Mouse (Mus musculus) heart, postnatal 0 days (tissue): Measurements from ENCODE around the gene Defb19. TPM values are rescaled to one million over a fixed set of nuclear protein-coding genes. Genes with fewer than 3 reads are reported as not detected.

Source experiments
- ATAC-seq: fragments of 200-750 bp; cut with Nextera tagmentation; 2 replicates; pipeline ENCODE4 v1.8.0; 2017; ENCODE audit warnings: low read depth, moderate number of reproducible peaks, moderate library complexity; ENCODE audit not compliant: insufficient read depth
- DNase-seq: peaks from one replicate; pipeline ENCODE4 v3.0.0-alpha.2; 2016; ENCODE audit warnings: low spot score
- H3K27ac ChIP-seq: fragments of 300-500 bp; sonication (generic); 2 replicates; pipeline ENCODE4 v1.5.1; 2014; ENCODE audit warnings: low read depth, mild to moderate bottlenecking
- H3K27me3 ChIP-seq: fragments of 300-500 bp; sonication (generic); 2 replicates; pipeline ENCODE4 v1.6.1; 2014; ENCODE audit warnings: low read length, mixed read lengths; ENCODE audit not compliant: control insufficient read depth, insufficient read depth
- H3K36me3 ChIP-seq: fragments of 300-500 bp; sonication (generic); replicated peaks from 2 replicates; pipeline ENCODE4 v1.6.1; 2014; ENCODE audit warnings: low read length, mixed read lengths; ENCODE audit not compliant: control insufficient read depth, insufficient read depth
- H3K4me1 ChIP-seq: fragments of 300-500 bp; sonication (generic); 2 replicates; pipeline ENCODE4 v1.6.1; 2014; ENCODE audit warnings: antibody characterized with exemption; ENCODE audit not compliant: control insufficient read depth, insufficient read depth
- H3K4me2 ChIP-seq: fragments of 300-500 bp; sonication (generic); 2 replicates; pipeline ENCODE4 v1.6.1; 2014; ENCODE audit warnings: low read depth, mild to moderate bottlenecking, low read length, moderate library complexity
- H3K4me3 ChIP-seq: fragments of 300-500 bp; sonication (generic); 2 replicates; pipeline ENCODE4 v1.5.1; 2014; ENCODE audit warnings: low read depth, low read length
- H3K9ac ChIP-seq: fragments of 300-500 bp; sonication (generic); replicated peaks from 2 replicates; pipeline ENCODE4 v1.6.1; 2014; ENCODE audit warnings: low read depth, low read length, mixed read lengths
- H3K9me3 ChIP-seq: fragments of 300-500 bp; sonication (generic); replicated peaks from 2 replicates; pipeline ENCODE4 v1.6.1; 2016; ENCODE audit warnings: low read length; ENCODE audit not compliant: control insufficient read depth
- CTCF ChIP-seq: IDR thresholded peaks from 2 replicates; pipeline ENCODE4 v1.5.1; 2016; ENCODE audit warnings: antibody characterized with exemption, control low read depth, low read depth
- EP300 ChIP-seq: IDR thresholded peaks from 2 replicates; pipeline ENCODE4 v1.6.1; 2016; ENCODE audit warnings: antibody characterized with exemption, low read depth
- WGBS: fragments of 180-500 bp; shearing (Covaris S2); extraction: QIAGEN DNeasy Blood & Tissue Kit; methylation state at CpG from one replicate; pipeline ENCODE4 v1.1.7; 2014; 5-methylcytosine and 5-hydroxymethylcytosine counted together
- polyA plus RNA-seq: library from polyadenylated mRNA; unstranded; fragments of >200 nt; fragmentation: Nextera tagmentation; extraction: Ambion mirVana; gene quantifications from 2 replicates; pipeline ENCODE4 v1.2.1, GENCODE M21; 2015
- total RNA-seq: library from RNA; depleted of rRNA; stranded (reverse); fragments of >200 nt; gene quantifications from 2 replicates; pipeline ENCODE4 v1.2.3, GENCODE M21; 2014; ENCODE audit warnings: low replicate concordance

Gene Defb19
- total and polyA plus RNA-seq, 2 experiments from 2014 or later, result 2.2 TPM; not detected in 1

- ATAC-seq (no peak), DNase-seq (no peak)
- Histone ChIP-seq H3K4me3 (no peak overlapping the region), H3K27ac (no peak overlapping the region), H3K36me3 (no peaks in the 10 kb centered on the region), H3K4me1 (no peaks in the 10 kb centered on the region), H3K9me3 (no peaks in the 10 kb centered on the region), H3K9ac (no peak overlapping the region), H3K4me2 (no peak overlapping the region), H3K27me3 (0 out of 2 replicates have a peak, but pooled peaks cover 2% of the 10 kb centered on the region)
- TF ChIP-seq CTCF (peak; percentile 55), EP300 (no peak)
- 70% methylated on average over 4 of the region's 4 CpGs for WGBS
These were observed 6.9 kb upstream of the Defb19 start for GRCm38 (mm10) chr2:152586926-152587560.

- no peaks in the 10 kb centered on the region for H3K36me3 ChIP-seq
- H3K9me3 ChIP-seq, result no peaks in the 10 kb centered on the region
- no peak overlapping the region for H3K4me2 ChIP-seq
- H3K4me1 ChIP-seq, result 0 out of 2 replicates have a peak, but pooled peaks cover 4% of the 10 kb centered on the region
- TF ChIP-seq EP300, result no peak
- TF ChIP-seq CTCF, result no peak
- no peak overlapping the region for H3K27ac ChIP-seq
- no peak for ATAC-seq
- H3K9ac ChIP-seq, result no peak overlapping the region
- H3K4me3 ChIP-seq, result no peak overlapping the region
- DNase-seq, result no peak
- 45% methylated on average over 11 of the region's 11 CpGs for WGBS
- 0 out of 2 replicates have a peak, but pooled peaks cover 2% of the 10 kb centered on the region for H3K27me3 ChIP-seq
These were observed 500 bp upstream of the Defb19 start for GRCm38 (mm10) chr2:152580612-152581011.

GRCm38 (mm10) chr2:152573484-152573883 lies 6.6 kb downstream of the Defb19 start:
- 78% methylated on average over 8 of the region's 8 CpGs for WGBS
- Histone ChIP-seq H3K4me1 (no peaks in the 10 kb centered on the region), H3K4me3 (no peak overlapping the region), H3K36me3 (no peaks in the 10 kb centered on the region), H3K4me2 (no peak overlapping the region), H3K9me3 (no peaks in the 10 kb centered on the region), H3K27me3 (no peaks in the 10 kb centered on the region), H3K9ac (no peak overlapping the region), H3K27ac (no peak overlapping the region)
- DNase-seq (no peak), ATAC-seq (no peak)
- TF ChIP-seq EP300 (no peak), CTCF (no peak)

- ATAC-seq (no peak), DNase-seq (no peak)
- 62% methylated on average over 11 of the region's 11 CpGs for WGBS
These were observed 7.9 kb downstream of the Defb19 start, which contains the start of gene Defb21 for GRCm38 (mm10) chr2:152572114-152572794. Gene Defb21, plus strand, starts transcription at chr2:152572744.

GRCm38 (mm10) chr2:152570313-152570712 lies 9.8 kb downstream of the Defb19 start:
- 74% methylated on average over 6 of the region's 6 CpGs for WGBS

More at GRCm38 (mm10) chr2:152572114-152572794, 7.9 kb downstream of the Defb19 start, which contains the start of gene Defb21:
- Histone ChIP-seq H3K4me2 (no peak within 1 kb of the TSS), H3K27me3 (no peaks in the 10 kb centered on the region), H3K9me3 (no peaks in the 10 kb centered on the region), H3K4me3 (no peak within 1 kb of the TSS), H3K4me1 (no peaks in the 10 kb centered on the region), H3K27ac (no peak within 1 kb of the TSS), H3K9ac (no peak within 1 kb of the TSS), H3K36me3 (no peaks in the 10 kb centered on the region)
- peak; percentile 16; the same call in 1 of the 2 replicates for TF ChIP-seq CTCF
- no peak for TF ChIP-seq EP300

More at GRCm38 (mm10) chr2:152570313-152570712, 9.8 kb downstream of the Defb19 start:
- no peak overlapping the region for H3K27ac ChIP-seq
- H3K9ac ChIP-seq, result no peak overlapping the region
- DNase-seq (no peak), ATAC-seq (no peak)
- no peak overlapping the region for H3K4me3 ChIP-seq
- no peaks in the 10 kb centered on the region for H3K4me1 ChIP-seq
- no peaks in the 10 kb centered on the region for H3K9me3 ChIP-seq
- no peak overlapping the region for H3K4me2 ChIP-seq
- TF ChIP-seq CTCF (no peak), EP300 (no peak)
- H3K36me3 ChIP-seq, result no peaks in the 10 kb centered on the region
- H3K27me3 ChIP-seq, result no peaks in the 10 kb centered on the region
